Mouse (Mus musculus): ENCODE measurements around the gene Fcgr4.
"Not testable (repeated sequence)": the region's sequence is repeated elsewhere in the genome, so short reads cannot be mapped to it uniquely, and the experiment has no call there.

GRCm38 (mm10) chr1:171071726-171072125, 53.0 kb downstream of the Fcgr4 start:
- not testable (repeated sequence) for TF ChIP-seq POLR2A (IDR thresholded peaks at IDR 0.05; ENCODE audit: low read depth, low read length); CTCF (IDR thresholded peaks at IDR 0.05; ENCODE audit: extremely low read depth, insufficient read depth, insufficient read length, insufficient replicate concordance)

Measured in spleen, adult 2 months (tissue).